Mouse (Mus musculus) MEL (cell line): ENCODE results near the gene Spem1.

Experiments used
- CTCF ChIP-seq, 3 experiments: IDR thresholded peaks in 2 of 3; conservative IDR thresholded peaks in 1 of 3; 2 replicates each; pipeline ENCODE4 v1.5.1; 2011 to 2012; ENCODE audit warnings: low read length in 3 of 3, low read depth in 2 of 3, mild to moderate bottlenecking in 2 of 3, improper control_type of control experiment in 1 of 3, inconsistent platforms in 1 of 3, mixed read lengths in 1 of 3, moderate library complexity in 1 of 3; ENCODE audit not compliant: control insufficient read depth in 1 of 3, insufficient read depth in 1 of 3, poor library complexity in 1 of 3, severe bottlenecking in 1 of 3
- MAZ ChIP-seq: IDR thresholded peaks from 2 replicates; pipeline ENCODE4 v1.6.1; 2012; ENCODE audit warnings: low read depth, mild to moderate bottlenecking, inconsistent platforms, low read length, improper control_type of control experiment
- POLR2AphosphoS2 ChIP-seq: IDR thresholded peaks from 2 replicates; pipeline ENCODE4 v1.6.1; 2011; ENCODE audit warnings: low read length, improper control_type of control experiment

GRCm38 (mm10) chr11:69793429-69793828, 28.6 kb downstream of the Spem1 start:
- no peak for TF ChIP-seq MAZ
- TF ChIP-seq CTCF (IDR thresholded peaks at IDR 0.05 in 2 of 3, conservative IDR thresholded peaks at IDR 0.05 in 1 of 3; ENCODE audit: control insufficient read depth in 1 of 3, insufficient read depth in 1 of 3, low read depth in 2 of 3, low read length in 3 of 3, poor library complexity in 1 of 3, severe bottlenecking in 1 of 3) = no peak
- no peak for TF ChIP-seq POLR2AphosphoS2
